Mouse (Mus musculus) kidney, embryonic 15.5 days (tissue): ENCODE data around the gene A3galt2. TPM values are rescaled to one million over a fixed set of nuclear protein-coding genes. Genes with fewer than 3 reads are reported as not detected.
A peak's percentile ranks its signal among the peaks of the same experiment; 100 is the strongest.

ENCODE experiments used
- ATAC-seq: fragments of 200-750 bp; cut with Nextera tagmentation; replicated peaks from 2 replicates; pipeline ENCODE4 v1.8.0; 2017; ENCODE audit warnings: moderate TSS enrichment; ENCODE audit not compliant: low FRiP score
- H3K27ac ChIP-seq: fragments of 300-500 bp; sonication (generic); 2 replicates; pipeline ENCODE4 v1.5.1; 2015; ENCODE audit warnings: mild to moderate bottlenecking, inconsistent platforms
- H3K27me3 ChIP-seq: fragments of 300-500 bp; sonication (generic); 2 replicates; pipeline ENCODE4 v1.6.1; 2015; ENCODE audit warnings: inconsistent platforms
- H3K36me3 ChIP-seq: fragments of 300-500 bp; sonication (generic); 2 replicates; pipeline ENCODE4 v1.6.1; 2015; ENCODE audit warnings: inconsistent platforms
- H3K4me1 ChIP-seq: fragments of 300-500 bp; sonication (generic); 2 replicates; pipeline ENCODE4 v1.6.1; 2015; ENCODE audit warnings: inconsistent platforms
- H3K4me2 ChIP-seq: fragments of 300-500 bp; sonication (generic); 2 replicates; pipeline ENCODE4 v1.6.1; 2015; ENCODE audit warnings: moderate library complexity, mild to moderate bottlenecking, inconsistent platforms
- H3K4me3 ChIP-seq: fragments of 300-500 bp; sonication (generic); replicated peaks from 2 replicates; pipeline ENCODE4 v1.5.1; 2015; ENCODE audit warnings: mild to moderate bottlenecking, inconsistent platforms
- H3K9ac ChIP-seq: fragments of 300-500 bp; sonication (generic); 2 replicates; pipeline ENCODE4 v1.6.1; 2015; ENCODE audit warnings: mild to moderate bottlenecking, inconsistent platforms
- H3K9me3 ChIP-seq: fragments of 300-500 bp; sonication (generic); replicated peaks from 2 replicates; pipeline ENCODE4 v1.6.1; 2016; ENCODE audit warnings: inconsistent platforms
- WGBS: fragments of 180-500 bp; shearing (Covaris S2); methylation state at CpG from one replicate; pipeline ENCODE4 v1.1.7; 2015; ENCODE audit warnings: mixed read lengths; 5-methylcytosine and 5-hydroxymethylcytosine counted together
- polyA plus RNA-seq: library from polyadenylated mRNA; unstranded; fragments of >200 nt; fragmentation: Nextera tagmentation; extraction: Ambion mirVana; gene quantifications from 2 replicates; pipeline ENCODE4 v1.2.1, GENCODE M21; 2015

Gene A3galt2
- polyA plus RNA-seq, 1 experiment from 2014 or later: 0.22 TPM

DNA sequence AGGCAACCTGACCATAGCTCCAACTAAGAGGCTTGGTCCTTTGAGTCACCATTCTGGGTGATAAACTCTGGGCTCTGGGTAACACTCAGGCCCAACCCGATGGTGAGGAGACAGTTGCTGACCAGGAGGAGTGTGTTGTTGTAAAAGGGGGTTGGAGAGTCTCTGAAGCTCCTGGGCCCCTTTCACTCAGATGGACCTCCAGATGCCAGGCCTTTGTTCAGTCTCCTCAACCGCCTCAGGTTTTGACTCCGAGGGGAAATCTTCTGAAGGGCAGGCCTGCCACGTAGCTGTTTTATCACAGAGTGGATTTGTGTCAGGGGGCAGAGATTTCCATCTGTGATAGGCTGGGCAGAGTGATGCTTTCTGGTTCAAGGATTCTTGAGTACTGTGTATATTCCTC, 38.9 kb upstream of the A3galt2 start:
- Histone ChIP-seq H3K4me3 (no peak overlapping the region), H3K36me3 (no peaks in the 10 kb centered on the region), H3K4me2 (peak overlapping the region; percentile 45), H3K27ac (peak overlapping the region; percentile 90), H3K4me1 (peaks cover 77% of the 10 kb centered on the region), H3K9me3 (no peaks in the 10 kb centered on the region), H3K27me3 (no peaks in the 10 kb centered on the region), H3K9ac (no peak overlapping the region)
- ATAC-seq: no peak
- 15% methylated on average over 4 of the region's 4 CpGs for WGBS

DNA sequence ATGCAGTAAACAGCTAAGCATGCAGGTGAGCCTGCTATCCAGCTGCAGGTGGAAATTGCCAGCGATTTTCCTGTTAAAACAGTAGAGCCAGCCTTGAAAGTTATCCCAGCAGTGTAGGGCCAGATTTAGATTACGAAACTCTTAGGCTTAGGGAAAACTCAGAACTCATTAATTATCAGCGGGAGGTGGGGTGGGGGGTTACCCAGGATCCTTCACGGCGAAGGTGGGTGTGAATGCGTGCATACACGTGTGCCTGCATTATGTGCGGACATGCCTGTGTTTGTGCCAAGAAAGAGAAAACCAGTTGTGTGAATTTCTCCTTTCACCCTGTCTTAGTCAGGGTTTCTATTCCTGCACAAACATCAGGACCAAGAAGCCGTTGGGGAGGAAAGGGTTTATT, 38.4 kb upstream of the A3galt2 start:
- H3K4me1 ChIP-seq: peaks cover 76% of the 10 kb centered on the region
- no peaks in the 10 kb centered on the region for H3K9me3 ChIP-seq
- no peak overlapping the region for H3K9ac ChIP-seq
- peak overlapping the region; percentile 90 for H3K27ac ChIP-seq
- H3K4me2 ChIP-seq: no peak overlapping the region
- no peaks in the 10 kb centered on the region for H3K36me3 ChIP-seq
- 53% methylated on average over 9 of the region's 9 CpGs for WGBS
- H3K27me3 ChIP-seq: no peaks in the 10 kb centered on the region
- H3K4me3 ChIP-seq: no peak overlapping the region
- no peak for ATAC-seq

DNA sequence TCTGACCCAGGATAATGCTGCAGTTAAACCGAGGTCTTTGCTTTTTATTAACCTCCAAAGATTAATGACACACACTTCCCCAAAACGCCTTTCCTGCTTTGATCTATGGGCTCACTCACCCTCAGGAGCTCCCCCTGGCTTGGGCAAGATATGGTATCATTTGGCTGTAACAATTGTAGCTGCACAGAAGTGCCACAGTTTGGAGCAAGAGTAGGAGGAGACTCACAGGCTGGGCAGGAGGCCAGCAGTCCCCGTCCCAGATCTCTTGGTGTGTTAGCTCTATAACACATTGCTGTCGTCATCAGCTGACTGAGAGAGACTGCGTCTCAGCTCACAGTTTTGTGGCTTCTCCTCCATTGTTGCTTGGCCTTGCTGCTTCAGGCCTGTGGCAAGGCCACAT, 35.1 kb upstream of the A3galt2 start:
- H3K4me2 ChIP-seq: no peak overlapping the region
- no peaks in the 10 kb centered on the region for H3K9me3 ChIP-seq
- H3K4me3 ChIP-seq: no peak overlapping the region
- no peak overlapping the region for H3K9ac ChIP-seq
- 5% methylated on average over 5 of the region's 5 CpGs for WGBS
- no peaks in the 10 kb centered on the region for H3K36me3 ChIP-seq
- H3K27ac ChIP-seq: peak overlapping the region; percentile 92
- peak; percentile 63 for ATAC-seq
- H3K27me3 ChIP-seq: no peaks in the 10 kb centered on the region
- H3K4me1 ChIP-seq: peaks cover 56% of the 10 kb centered on the region

- Histone ChIP-seq H3K27me3 (no peaks in the 10 kb centered on the region), H3K4me3 (no peak overlapping the region), H3K9ac (no peak overlapping the region), H3K4me2 (no peak overlapping the region), H3K9me3 (no peaks in the 10 kb centered on the region), H3K36me3 (no peaks in the 10 kb centered on the region), H3K27ac (no peak overlapping the region), H3K4me1 (peaks cover 46% of the 10 kb centered on the region)
- 85% methylated on average over 9 of the region's 9 CpGs for WGBS
- no peak for ATAC-seq
Observed at GRCm38 (mm10) chr4:128721061-128721648, 34.0 kb upstream of the A3galt2 start.

- 91% methylated on average over 4 of the region's 4 CpGs for WGBS
- H3K27me3 ChIP-seq: no peaks in the 10 kb centered on the region
- no peak overlapping the region for H3K4me2 ChIP-seq
- no peaks in the 10 kb centered on the region for H3K9me3 ChIP-seq
- no peak for ATAC-seq
- H3K4me1 ChIP-seq: peaks cover 45% of the 10 kb centered on the region
- H3K4me3 ChIP-seq: no peak overlapping the region
- no peak overlapping the region for H3K9ac ChIP-seq
- H3K36me3 ChIP-seq: no peaks in the 10 kb centered on the region
- no peak overlapping the region for H3K27ac ChIP-seq
Observed at GRCm38 (mm10) chr4:128721761-128722160, 33.4 kb upstream of the A3galt2 start.

DNA sequence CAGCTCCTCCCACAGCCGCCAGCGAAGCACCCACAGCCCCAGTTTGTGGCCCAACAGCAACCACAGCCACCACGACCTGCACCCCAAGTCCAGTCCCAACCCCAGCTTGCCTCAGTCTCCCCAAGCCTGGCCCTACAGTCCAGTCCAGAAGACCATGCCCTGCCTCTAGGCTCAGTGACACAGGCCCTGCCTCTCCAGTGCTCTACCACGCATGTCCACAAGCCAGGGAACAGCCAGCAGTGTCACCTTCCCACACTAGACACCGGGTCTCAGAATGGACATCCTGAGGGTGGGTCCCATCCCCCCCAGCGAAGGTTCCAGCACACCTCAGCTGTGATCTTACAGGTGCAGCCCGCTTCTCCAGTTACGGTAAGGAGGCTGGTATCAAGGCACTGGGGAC, 32.2 kb upstream of the A3galt2 start:
- ATAC-seq: no peak
- H3K9ac ChIP-seq: no peak overlapping the region
- H3K27me3 ChIP-seq: no peaks in the 10 kb centered on the region
- H3K9me3 ChIP-seq: no peaks in the 10 kb centered on the region
- H3K4me2 ChIP-seq: no peak overlapping the region
- H3K4me3 ChIP-seq: no peak overlapping the region
- 89% methylated on average over 8 of the region's 8 CpGs for WGBS
- H3K27ac ChIP-seq: no peak overlapping the region
- H3K36me3 ChIP-seq: no peaks in the 10 kb centered on the region
- peaks cover 41% of the 10 kb centered on the region for H3K4me1 ChIP-seq

DNA sequence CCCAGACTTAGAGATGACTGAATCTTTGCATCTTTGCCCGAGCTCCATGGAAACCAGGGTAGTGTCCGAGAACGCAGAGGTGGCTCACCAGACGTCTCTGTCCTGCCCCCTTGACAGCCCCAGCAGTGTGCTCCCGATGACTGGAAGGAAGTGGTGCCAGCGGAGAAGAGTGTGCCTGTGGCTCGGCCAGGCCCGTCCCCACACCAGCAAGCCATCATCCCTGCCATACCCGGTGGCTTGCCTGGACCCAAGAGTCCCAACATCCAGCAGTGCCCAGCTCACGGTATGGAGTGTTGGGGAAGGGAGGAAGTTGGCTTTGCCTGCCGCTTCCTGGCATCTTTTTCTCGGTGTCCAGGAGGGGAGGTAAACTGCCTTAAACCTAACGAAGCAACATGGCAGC, 31.7 kb upstream of the A3galt2 start:
- H3K4me3 ChIP-seq: no peak overlapping the region
- no peak overlapping the region for H3K27ac ChIP-seq
- H3K36me3 ChIP-seq: no peaks in the 10 kb centered on the region
- no peak overlapping the region for H3K4me2 ChIP-seq
- H3K27me3 ChIP-seq: no peaks in the 10 kb centered on the region
- no peak overlapping the region for H3K9ac ChIP-seq
- ATAC-seq: no peak
- peaks cover 39% of the 10 kb centered on the region for H3K4me1 ChIP-seq
- H3K9me3 ChIP-seq: no peaks in the 10 kb centered on the region
- WGBS: 87% methylated on average over 13 of the region's 13 CpGs

DNA sequence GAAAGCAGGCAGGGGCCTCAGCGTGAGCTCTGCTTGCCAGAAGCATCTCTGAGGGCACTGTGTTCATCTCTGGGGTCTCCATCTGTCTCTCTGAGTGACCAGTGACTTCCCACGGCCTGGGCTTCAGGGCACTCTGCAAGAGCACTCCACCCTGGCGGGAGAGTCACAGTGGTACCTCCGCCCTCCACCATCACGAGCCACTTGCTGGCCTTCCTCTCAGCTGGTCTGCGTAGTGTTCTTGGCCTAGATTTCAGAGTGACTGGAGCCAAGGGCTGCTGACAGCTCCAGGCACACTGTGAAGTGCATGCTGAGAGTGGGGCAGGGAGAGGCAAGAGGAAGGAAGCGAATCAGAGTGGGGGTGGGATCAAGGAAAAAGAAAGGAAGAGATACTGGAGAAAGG, 31.1 kb upstream of the A3galt2 start:
- peaks cover 40% of the 10 kb centered on the region for H3K4me1 ChIP-seq
- H3K27me3 ChIP-seq: no peaks in the 10 kb centered on the region
- 71% methylated on average over 7 of the region's 7 CpGs for WGBS
- no peak overlapping the region for H3K4me2 ChIP-seq
- ATAC-seq: no peak
- H3K4me3 ChIP-seq: no peak overlapping the region
- no peak overlapping the region for H3K9ac ChIP-seq
- no peaks in the 10 kb centered on the region for H3K9me3 ChIP-seq
- no peak overlapping the region for H3K27ac ChIP-seq
- no peaks in the 10 kb centered on the region for H3K36me3 ChIP-seq

GRCm38 (mm10) chr4:128727019-128727720, 28.0 kb upstream of the A3galt2 start:
- peak overlapping the region; percentile 99 for H3K9ac ChIP-seq
- H3K4me2 ChIP-seq: peak overlapping the region; percentile 63
- peaks cover 8% of the 10 kb centered on the region for H3K36me3 ChIP-seq
- ATAC-seq: peak; percentile 91
- H3K27ac ChIP-seq: peak overlapping the region; percentile 92
- peaks cover 43% of the 10 kb centered on the region for H3K4me1 ChIP-seq
- no peaks in the 10 kb centered on the region for H3K27me3 ChIP-seq
- 2% methylated on average over 66 of the region's 68 CpGs for WGBS
- H3K9me3 ChIP-seq: no peaks in the 10 kb centered on the region
- H3K4me3 ChIP-seq: peak overlapping the region; percentile 95

GRCm38 (mm10) chr4:128727721-128728430, 27.3 kb upstream of the A3galt2 start:
- ATAC-seq: peak; percentile 89
- Histone ChIP-seq H3K4me2 (peak overlapping the region; percentile 63), H3K36me3 (peaks cover 8% of the 10 kb centered on the region), H3K27ac (peak overlapping the region; percentile 92), H3K9ac (peak overlapping the region; percentile 99), H3K4me1 (peaks cover 50% of the 10 kb centered on the region), H3K9me3 (no peaks in the 10 kb centered on the region), H3K4me3 (peak overlapping the region; percentile 95), H3K27me3 (no peaks in the 10 kb centered on the region)
- WGBS: 1% methylated on average over 65 of the region's 65 CpGs

- peaks cover 56% of the 10 kb centered on the region for H3K4me1 ChIP-seq
- peak overlapping the region; percentile 92 for H3K27ac ChIP-seq
- WGBS: under 1% methylated on average over 5 of the region's 5 CpGs
- H3K9ac ChIP-seq: peak overlapping the region; percentile 99
- H3K9me3 ChIP-seq: no peaks in the 10 kb centered on the region
- no peak for ATAC-seq
- peak overlapping the region; percentile 63 for H3K4me2 ChIP-seq
- H3K4me3 ChIP-seq: peak overlapping the region; percentile 95
- no peaks in the 10 kb centered on the region for H3K27me3 ChIP-seq
- peaks cover 8% of the 10 kb centered on the region for H3K36me3 ChIP-seq
Observed at GRCm38 (mm10) chr4:128728431-128728851, 26.7 kb upstream of the A3galt2 start.

- Histone ChIP-seq H3K27ac (peak overlapping the region; percentile 92), H3K27me3 (no peaks in the 10 kb centered on the region), H3K36me3 (peaks cover 8% of the 10 kb centered on the region), H3K4me1 (peaks cover 63% of the 10 kb centered on the region), H3K4me2 (peak overlapping the region; percentile 63), H3K4me3 (peak overlapping the region; percentile 95), H3K9me3 (no peaks in the 10 kb centered on the region), H3K9ac (peak overlapping the region; percentile 99)
- ATAC-seq: no peak
- 4% methylated on average over 15 of the region's 15 CpGs for WGBS
Observed at GRCm38 (mm10) chr4:128729033-128729708, 26.0 kb upstream of the A3galt2 start.
